Mouse (Mus musculus): Measurements from ENCODE around the gene Slc5a4b. TPM values are rescaled to one million over a fixed set of nuclear protein-coding genes. Genes with fewer than 3 reads are reported as not detected.

Slc5a4b gene
- polyA plus RNA-seq (2015; fragmentation: Nextera tagmentation; extraction: Ambion mirVana), result 0.13 and 0.20 TPM in 2 replicates

GRCm38 (mm10) chr10:76110861-76111260, at the start of gene Slc5a4b:
TSS of gene Slc5a4b (minus strand) at chr10:76110961.
- DNase-seq (no peak), ATAC-seq (ENCODE audit: low read depth) (no peak)
- Histone ChIP-seq H3K27me3 (no peaks in the 10 kb centered on the region), H3K9ac (no peak within 1 kb of the TSS), H3K4me3 (replicated peaks) (no peak within 1 kb of the TSS), H3K4me2 (no peak within 1 kb of the TSS), H3K9me3 (replicated peaks) (no peaks in the 10 kb centered on the region), H3K36me3 (no peaks in the 10 kb centered on the region), H3K4me1 (replicated peaks) (no peaks in the 10 kb centered on the region), H3K27ac (no peak within 1 kb of the TSS)
- 64% methylated on average over 4 of the region's 4 CpGs for WGBS (ENCODE audit: insufficient replicate concordance)

- Histone ChIP-seq H3K4me1 (replicated peaks) (no peaks in the 10 kb centered on the region), H3K9me3 (replicated peaks) (no peaks in the 10 kb centered on the region), H3K27ac (no peak overlapping the region), H3K4me2 (no peak overlapping the region), H3K36me3 (no peaks in the 10 kb centered on the region), H3K9ac (no peak overlapping the region), H3K4me3 (replicated peaks) (no peak overlapping the region), H3K27me3 (no peaks in the 10 kb centered on the region)
- WGBS (ENCODE audit: insufficient replicate concordance), result 42% methylated on average over 1 of the region's 1 CpGs
- DNase-seq, result no peak
- ATAC-seq (ENCODE audit: low read depth), result no peak
Measured at GRCm38 (mm10) chr10:76158009-76158408, 47.2 kb upstream of the Slc5a4b start.

- Histone ChIP-seq H3K4me1 (replicated peaks) (no peaks in the 10 kb centered on the region), H3K9me3 (replicated peaks) (no peaks in the 10 kb centered on the region), H3K27me3 (no peaks in the 10 kb centered on the region), H3K36me3 (no peaks in the 10 kb centered on the region), H3K4me3 (replicated peaks) (no peak overlapping the region), H3K27ac (no peak overlapping the region), H3K4me2 (no peak overlapping the region), H3K9ac (no peak overlapping the region)
- ATAC-seq (ENCODE audit: low read depth) (no peak), DNase-seq (no peak)
- WGBS (ENCODE audit: insufficient replicate concordance), result 54% methylated on average over 5 of the region's 5 CpGs
Measured at GRCm38 (mm10) chr10:76157528-76157927, 46.8 kb upstream of the Slc5a4b start.

GRCm38 (mm10) chr10:76155911-76156310, 45.1 kb upstream of the Slc5a4b start:
- Histone ChIP-seq H3K36me3 (no peaks in the 10 kb centered on the region), H3K4me2 (no peak overlapping the region), H3K9me3 (replicated peaks) (no peaks in the 10 kb centered on the region), H3K9ac (no peak overlapping the region), H3K27me3 (no peaks in the 10 kb centered on the region), H3K27ac (no peak overlapping the region), H3K4me3 (replicated peaks) (no peak overlapping the region), H3K4me1 (replicated peaks) (no peaks in the 10 kb centered on the region)
- 62% methylated on average over 7 of the region's 7 CpGs for WGBS (ENCODE audit: insufficient replicate concordance)
- ATAC-seq (ENCODE audit: low read depth) (no peak), DNase-seq (no peak)

GRCm38 (mm10) chr10:76147278-76147677, 36.5 kb upstream of the Slc5a4b start, which contains the start of gene Slc5a4a:
TSS of gene Slc5a4a (plus strand) at chr10:76147451.
- Histone ChIP-seq H3K4me3 (replicated peaks) (no peak within 1 kb of the TSS), H3K36me3 (no peaks in the 10 kb centered on the region), H3K9me3 (replicated peaks) (no peaks in the 10 kb centered on the region), H3K9ac (no peak within 1 kb of the TSS), H3K4me2 (no peak within 1 kb of the TSS), H3K27me3 (no peaks in the 10 kb centered on the region), H3K4me1 (replicated peaks) (0 out of 2 replicates have a peak, but pooled peaks cover 4% of the 10 kb centered on the region), H3K27ac (no peak within 1 kb of the TSS)
- WGBS (ENCODE audit: insufficient replicate concordance), result 62% methylated on average over 5 of the region's 5 CpGs
- ATAC-seq (ENCODE audit: low read depth) (no peak), DNase-seq (no peak)

GRCm38 (mm10) chr10:76146846-76147245, 36.1 kb upstream of the Slc5a4b start:
- no peaks in the 10 kb centered on the region for H3K9me3 ChIP-seq (replicated peaks)
- WGBS (ENCODE audit: insufficient replicate concordance), result 57% methylated on average over 8 of the region's 8 CpGs
- no peaks in the 10 kb centered on the region for H3K27me3 ChIP-seq
- DNase-seq, result no peak
- H3K4me1 ChIP-seq (replicated peaks), result 0 out of 2 replicates have a peak, but pooled peaks cover 4% of the 10 kb centered on the region
- H3K9ac ChIP-seq, result no peak overlapping the region
- H3K36me3 ChIP-seq, result no peaks in the 10 kb centered on the region
- no peak overlapping the region for H3K4me2 ChIP-seq
- no peak overlapping the region for H3K27ac ChIP-seq
- ATAC-seq (ENCODE audit: low read depth), result no peak
- no peak overlapping the region for H3K4me3 ChIP-seq (replicated peaks)

GRCm38 (mm10) chr10:76136318-76136717, 25.6 kb upstream of the Slc5a4b start:
- Histone ChIP-seq H3K4me3 (replicated peaks) (no peak overlapping the region), H3K9ac (no peak overlapping the region), H3K27me3 (no peaks in the 10 kb centered on the region), H3K9me3 (replicated peaks) (no peaks in the 10 kb centered on the region), H3K27ac (no peak overlapping the region), H3K36me3 (no peaks in the 10 kb centered on the region), H3K4me1 (replicated peaks) (no peaks in the 10 kb centered on the region), H3K4me2 (no peak overlapping the region)
- ATAC-seq (ENCODE audit: low read depth), result no peak
- 47% methylated on average over 2 of the region's 2 CpGs for WGBS (ENCODE audit: insufficient replicate concordance)
- DNase-seq, result no peak

GRCm38 (mm10) chr10:76132506-76132905, 21.7 kb upstream of the Slc5a4b start:
- Histone ChIP-seq H3K9ac (no peak overlapping the region), H3K4me3 (replicated peaks) (no peak overlapping the region), H3K27me3 (no peaks in the 10 kb centered on the region), H3K36me3 (no peaks in the 10 kb centered on the region), H3K4me2 (no peak overlapping the region), H3K27ac (no peak overlapping the region), H3K4me1 (replicated peaks) (no peaks in the 10 kb centered on the region), H3K9me3 (replicated peaks) (no peaks in the 10 kb centered on the region)
- 43% methylated on average over 4 of the region's 4 CpGs for WGBS (ENCODE audit: insufficient replicate concordance)
- DNase-seq (no peak), ATAC-seq (ENCODE audit: low read depth) (no peak)

GRCm38 (mm10) chr10:76121495-76121894, 10.7 kb upstream of the Slc5a4b start:
- no peak overlapping the region for H3K27ac ChIP-seq
- DNase-seq, result no peak
- WGBS (ENCODE audit: insufficient replicate concordance), result 66% methylated on average over 5 of the region's 5 CpGs
- H3K27me3 ChIP-seq, result no peaks in the 10 kb centered on the region
- no peak for ATAC-seq (ENCODE audit: low read depth)
- H3K4me3 ChIP-seq (replicated peaks), result no peak overlapping the region
- H3K9ac ChIP-seq, result no peak overlapping the region
- no peaks in the 10 kb centered on the region for H3K36me3 ChIP-seq
- H3K9me3 ChIP-seq (replicated peaks), result no peaks in the 10 kb centered on the region
- no peak overlapping the region for H3K4me2 ChIP-seq
- 0 out of 2 replicates have a peak, but pooled peaks cover 2% of the 10 kb centered on the region for H3K4me1 ChIP-seq (replicated peaks)

- Histone ChIP-seq H3K4me1 (replicated peaks) (0 out of 2 replicates have a peak, but pooled peaks cover 2% of the 10 kb centered on the region), H3K4me3 (replicated peaks) (no peak overlapping the region), H3K9me3 (replicated peaks) (no peaks in the 10 kb centered on the region), H3K27me3 (no peaks in the 10 kb centered on the region), H3K27ac (no peak overlapping the region), H3K9ac (no peak overlapping the region), H3K36me3 (no peaks in the 10 kb centered on the region), H3K4me2 (no peak overlapping the region)
- DNase-seq (no peak), ATAC-seq (ENCODE audit: low read depth) (no peak)
- 47% methylated on average over 4 of the region's 4 CpGs for WGBS (ENCODE audit: insufficient replicate concordance)
Measured at GRCm38 (mm10) chr10:76120124-76120711, 9.5 kb upstream of the Slc5a4b start.

GRCm38 (mm10) chr10:76118741-76119140, 8.0 kb upstream of the Slc5a4b start:
- H3K4me1 ChIP-seq (replicated peaks), result 0 out of 2 replicates have a peak, but pooled peaks cover 2% of the 10 kb centered on the region
- H3K36me3 ChIP-seq, result no peaks in the 10 kb centered on the region
- no peaks in the 10 kb centered on the region for H3K27me3 ChIP-seq
- H3K4me3 ChIP-seq (replicated peaks), result no peak overlapping the region
- DNase-seq (no peak), ATAC-seq (ENCODE audit: low read depth) (no peak)
- no peak overlapping the region for H3K9ac ChIP-seq
- H3K27ac ChIP-seq, result no peak overlapping the region
- WGBS (ENCODE audit: insufficient replicate concordance), result 9% methylated on average over 1 of the region's 1 CpGs
- H3K4me2 ChIP-seq, result no peak overlapping the region
- H3K9me3 ChIP-seq (replicated peaks), result no peaks in the 10 kb centered on the region

- WGBS (ENCODE audit: insufficient replicate concordance), result 27% methylated on average over 5 of the region's 5 CpGs
- no peaks in the 10 kb centered on the region for H3K27me3 ChIP-seq
- 0 out of 2 replicates have a peak, but pooled peaks have one; percentile 36 for ATAC-seq (ENCODE audit: low read depth)
Measured at GRCm38 (mm10) chr10:76117966-76118365, 7.2 kb upstream of the Slc5a4b start.

More at GRCm38 (mm10) chr10:76117966-76118365, 7.2 kb upstream of the Slc5a4b start:
- Histone ChIP-seq H3K4me2 (no peak overlapping the region), H3K9ac (no peak overlapping the region), H3K9me3 (replicated peaks) (no peaks in the 10 kb centered on the region), H3K27ac (no peak overlapping the region), H3K4me3 (replicated peaks) (no peak overlapping the region), H3K4me1 (replicated peaks) (0 out of 2 replicates have a peak, but pooled peaks cover 2% of the 10 kb centered on the region), H3K36me3 (no peaks in the 10 kb centered on the region)
- DNase-seq, result peak; percentile 38
